Mouse (Mus musculus): ENCODE data around the gene Arsb. TPM values are rescaled to one million over a fixed set of nuclear protein-coding genes. Genes with fewer than 3 reads are reported as not detected.

The Arsb gene
- total and polyA plus RNA-seq, 3 experiments: 0.01 to 0.05 TPM; not detected in 1

- H3K27me3 ChIP-seq (ENCODE audit: insufficient read depth, low read length): peaks cover 3% of the 10 kb centered on the region; the same call in 1 of the 2 replicates
- no peaks in the 10 kb centered on the region for H3K9me3 ChIP-seq (replicated peaks)
- TF ChIP-seq GATA2 (IDR thresholded peaks at IDR 0.05; ENCODE audit: borderline replicate concordance, low read depth, low read length) (no peak), GATA1 (IDR thresholded peaks at IDR 0.05; ENCODE audit: borderline replicate concordance, low read length) (no peak), POLR2AphosphoS5 (IDR thresholded peaks at IDR 0.05; ENCODE audit: insufficient replicate concordance, low read depth, low read length) (no peak), TAL1 (conservative IDR thresholded peaks at IDR 0.05; ENCODE audit: low read depth, low read length) (no peak), CTCF (IDR thresholded peaks at IDR 0.05; ENCODE audit: low read depth, low read length) (no peak)
- DNase-seq (ENCODE audit: low spot score): no peak
- no peaks in the 10 kb centered on the region for H3K4me1 ChIP-seq (ENCODE audit: insufficient read depth, low read depth, low read length)
- no peaks in the 10 kb centered on the region for H3K36me3 ChIP-seq (replicated peaks)
- no peak overlapping the region for H3K4me3 ChIP-seq (ENCODE audit: low read depth, low read length)
- no peak for ATAC-seq (ENCODE audit: extremely low read depth, insufficient number of reproducible peaks, low FRiP score, poor library complexity, severe bottlenecking)
These were observed 66.2 kb downstream of the Arsb start for GRCm38 (mm10) chr13:93837481-93838225.

DNA sequence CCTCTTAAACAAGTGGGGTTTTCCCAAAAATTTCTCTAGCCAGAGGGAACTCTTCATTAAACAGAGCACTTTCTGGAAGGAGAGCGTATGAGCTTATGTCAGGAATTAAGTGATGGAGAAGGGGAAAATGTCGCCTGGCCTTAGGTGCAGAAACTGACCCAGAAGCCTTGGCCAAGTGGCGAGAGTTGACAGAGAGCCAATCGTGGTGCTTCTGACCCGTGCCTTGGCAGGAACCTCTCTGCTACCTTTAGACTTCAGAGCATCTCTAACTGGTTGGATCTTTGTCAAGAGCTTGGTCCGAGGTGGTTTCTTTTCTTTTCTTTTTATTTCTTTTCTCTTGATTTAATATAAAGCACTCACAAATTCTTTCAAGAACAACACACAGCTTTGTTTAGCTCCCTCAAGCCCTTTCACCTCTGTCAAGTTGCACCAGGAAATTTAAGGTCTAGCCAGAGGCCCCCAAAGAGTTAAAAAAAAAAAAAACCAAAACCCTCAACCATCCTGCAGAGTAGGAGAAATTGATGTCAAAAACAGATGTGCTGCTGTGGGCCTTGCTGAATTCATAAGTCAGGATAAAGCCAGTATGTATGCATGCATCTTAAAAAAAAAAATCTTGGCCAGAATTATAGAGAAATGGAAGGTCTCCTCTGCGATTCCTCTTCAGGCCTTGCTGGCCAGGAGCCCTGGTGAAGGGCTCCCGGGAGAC, 67.2 kb downstream of the Arsb start:
- Histone ChIP-seq H3K36me3 (replicated peaks) (no peaks in the 10 kb centered on the region), H3K9me3 (replicated peaks) (no peaks in the 10 kb centered on the region), H3K4me1 (ENCODE audit: insufficient read depth, low read depth, low read length) (no peaks in the 10 kb centered on the region), H3K4me3 (ENCODE audit: low read depth, low read length) (no peak overlapping the region), H3K27me3 (ENCODE audit: insufficient read depth, low read length) (peaks cover 3% of the 10 kb centered on the region; the same call in 1 of the 2 replicates)
- no peak for DNase-seq (ENCODE audit: low spot score)
- TF ChIP-seq TAL1 (conservative IDR thresholded peaks at IDR 0.05; ENCODE audit: low read depth, low read length) (no peak), GATA2 (IDR thresholded peaks at IDR 0.05; ENCODE audit: borderline replicate concordance, low read depth, low read length) (no peak), POLR2AphosphoS5 (IDR thresholded peaks at IDR 0.05; ENCODE audit: insufficient replicate concordance, low read depth, low read length) (no peak), GATA1 (IDR thresholded peaks at IDR 0.05; ENCODE audit: borderline replicate concordance, low read length) (no peak), CTCF (IDR thresholded peaks at IDR 0.05; ENCODE audit: low read depth, low read length) (no peak)
- no peak for ATAC-seq (ENCODE audit: extremely low read depth, insufficient number of reproducible peaks, low FRiP score, poor library complexity, severe bottlenecking)

- no peak overlapping the region for H3K4me3 ChIP-seq (ENCODE audit: low read depth, low read length)
- H3K27me3 ChIP-seq (ENCODE audit: insufficient read depth, low read length): peaks cover 3% of the 10 kb centered on the region; the same call in 1 of the 2 replicates
- no peaks in the 10 kb centered on the region for H3K36me3 ChIP-seq (replicated peaks)
- H3K4me1 ChIP-seq (ENCODE audit: insufficient read depth, low read depth, low read length): no peaks in the 10 kb centered on the region
- TF ChIP-seq POLR2AphosphoS5 (IDR thresholded peaks at IDR 0.05; ENCODE audit: insufficient replicate concordance, low read depth, low read length) (no peak), TAL1 (conservative IDR thresholded peaks at IDR 0.05; ENCODE audit: low read depth, low read length) (no peak), CTCF (IDR thresholded peaks at IDR 0.05; ENCODE audit: low read depth, low read length) (no peak), GATA2 (IDR thresholded peaks at IDR 0.05; ENCODE audit: borderline replicate concordance, low read depth, low read length) (no peak), GATA1 (IDR thresholded peaks at IDR 0.05; ENCODE audit: borderline replicate concordance, low read length) (no peak)
- no peaks in the 10 kb centered on the region for H3K9me3 ChIP-seq (replicated peaks)
- no peak for ATAC-seq (ENCODE audit: extremely low read depth, insufficient number of reproducible peaks, low FRiP score, poor library complexity, severe bottlenecking)
- DNase-seq (ENCODE audit: low spot score): no peak
These were observed 67.8 kb downstream of the Arsb start for GRCm38 (mm10) chr13:93839137-93839630.

GRCm38 (mm10) chr13:93839721-93840120, 68.3 kb downstream of the Arsb start:
- Histone ChIP-seq H3K4me1 (ENCODE audit: insufficient read depth, low read depth, low read length) (no peaks in the 10 kb centered on the region), H3K27me3 (ENCODE audit: insufficient read depth, low read length) (peaks cover 3% of the 10 kb centered on the region; the same call in 1 of the 2 replicates), H3K36me3 (replicated peaks) (no peaks in the 10 kb centered on the region), H3K9me3 (replicated peaks) (no peaks in the 10 kb centered on the region), H3K4me3 (ENCODE audit: low read depth, low read length) (no peak overlapping the region)
- TF ChIP-seq GATA1 (IDR thresholded peaks at IDR 0.05; ENCODE audit: borderline replicate concordance, low read length): no peak
- TF ChIP-seq POLR2AphosphoS5 (IDR thresholded peaks at IDR 0.05; ENCODE audit: insufficient replicate concordance, low read depth, low read length): no peak
- no peak for TF ChIP-seq CTCF (IDR thresholded peaks at IDR 0.05; ENCODE audit: low read depth, low read length)
- no peak for TF ChIP-seq TAL1 (conservative IDR thresholded peaks at IDR 0.05; ENCODE audit: low read depth, low read length)
- no peak for TF ChIP-seq GATA2 (IDR thresholded peaks at IDR 0.05; ENCODE audit: borderline replicate concordance, low read depth, low read length)
- no peak for ATAC-seq (ENCODE audit: extremely low read depth, insufficient number of reproducible peaks, low FRiP score, poor library complexity, severe bottlenecking)
- DNase-seq (ENCODE audit: low spot score): no peak

DNA sequence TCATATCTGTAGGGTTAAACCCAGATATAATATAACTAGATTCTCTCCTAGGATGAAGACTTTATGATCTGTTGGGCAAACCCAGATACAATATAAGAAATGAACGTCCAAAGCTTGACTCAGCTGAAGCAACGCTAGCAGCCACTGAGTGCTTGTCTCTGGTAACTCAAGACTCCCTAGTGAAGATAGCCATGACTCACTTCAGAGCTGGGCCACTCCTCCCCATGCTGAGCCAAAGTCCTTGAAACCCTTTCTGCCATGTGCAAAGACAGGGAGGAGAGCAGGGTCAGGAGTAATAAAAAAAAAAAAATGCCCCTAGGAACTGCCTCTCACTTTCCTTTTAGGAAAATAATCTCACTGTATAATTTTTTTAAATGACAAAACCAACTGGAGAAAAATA, 68.7 kb downstream of the Arsb start:
- no peak for ATAC-seq (ENCODE audit: extremely low read depth, insufficient number of reproducible peaks, low FRiP score, poor library complexity, severe bottlenecking)

More for the DNA sequence above, 68.7 kb downstream of the Arsb start:
- peaks cover 3% of the 10 kb centered on the region; the same call in 1 of the 2 replicates for H3K27me3 ChIP-seq (ENCODE audit: insufficient read depth, low read length)
- TF ChIP-seq POLR2AphosphoS5 (IDR thresholded peaks at IDR 0.05; ENCODE audit: insufficient replicate concordance, low read depth, low read length) (no peak), CTCF (IDR thresholded peaks at IDR 0.05; ENCODE audit: low read depth, low read length) (no peak), GATA2 (IDR thresholded peaks at IDR 0.05; ENCODE audit: borderline replicate concordance, low read depth, low read length) (no peak)
- DNase-seq (ENCODE audit: low spot score): no peak
- H3K4me3 ChIP-seq (ENCODE audit: low read depth, low read length): no peak overlapping the region
- H3K9me3 ChIP-seq (replicated peaks): no peaks in the 10 kb centered on the region
- no peaks in the 10 kb centered on the region for H3K4me1 ChIP-seq (ENCODE audit: insufficient read depth, low read depth, low read length)
- H3K36me3 ChIP-seq (replicated peaks): no peaks in the 10 kb centered on the region

Measured in G1E (cell line).